Mouse (Mus musculus) testis, adult 2 months (tissue): ENCODE results near the gene Rabgef1. TPM values are rescaled to one million over a fixed set of nuclear protein-coding genes. Genes with fewer than 3 reads are reported as not detected.
A peak's percentile ranks its signal among the peaks of the same experiment; 100 is the strongest.

Experiments
- H3K27ac ChIP-seq: fragments of 200-500 bp; 2 replicates; pipeline ENCODE4 v1.5.1; 2012; ENCODE audit warnings: low read depth, low read length; ENCODE audit not compliant: control insufficient read depth, insufficient read depth
- H3K27me3 ChIP-seq: fragments of 200-500 bp; 2 replicates; pipeline ENCODE4 v1.6.1; 2012; ENCODE audit warnings: mild to moderate bottlenecking, low read length, moderate library complexity; ENCODE audit not compliant: control insufficient read depth, insufficient read depth
- H3K36me3 ChIP-seq: fragments of 200-500 bp; 2 replicates; pipeline ENCODE4 v1.6.1; 2012; ENCODE audit warnings: mild to moderate bottlenecking, low read length; ENCODE audit not compliant: control insufficient read depth, insufficient read depth
- H3K4me1 ChIP-seq: fragments of 200-500 bp; 2 replicates; pipeline ENCODE4 v1.6.1; 2012; ENCODE audit warnings: low read length; ENCODE audit not compliant: control insufficient read depth, insufficient read depth
- H3K4me3 ChIP-seq: fragments of 200-500 bp; 2 replicates; pipeline ENCODE4 v1.5.1; 2012; ENCODE audit warnings: low read depth, mild to moderate bottlenecking, low read length, moderate library complexity, mixed read lengths; ENCODE audit not compliant: control insufficient read depth
- CTCF ChIP-seq: fragments of 200-500 bp; IDR thresholded peaks from 2 replicates; pipeline ENCODE4 v1.5.1; 2012; ENCODE audit warnings: low read depth, mild to moderate bottlenecking, inconsistent platforms, low read length, moderate library complexity; ENCODE audit not compliant: control insufficient read depth, insufficient read depth, insufficient replicate concordance
- POLR2A ChIP-seq: fragments of 200-500 bp; IDR thresholded peaks from 2 replicates; pipeline ENCODE4 v1.6.1; 2012; ENCODE audit warnings: low read depth, mild to moderate bottlenecking, inconsistent platforms, low read length, moderate library complexity; ENCODE audit not compliant: control insufficient read depth
- polyA plus RNA-seq: library from polyadenylated mRNA; depleted of rRNA; stranded (reverse); fragments of >200 nt; gene quantifications from 2 replicates; pipeline ENCODE4 v1.2.3, GENCODE M21; 2012; rRNA removed

Gene Rabgef1
- polyA plus RNA-seq, 1 experiment = 8.0 TPM

- Histone ChIP-seq H3K27me3 (no peaks in the 10 kb centered on the region), H3K36me3 (peaks cover under 1% of the 10 kb centered on the region; the same call in 1 of the 2 replicates), H3K27ac (peak overlapping the region; percentile 59; the same call in 1 of the 2 replicates), H3K4me3 (peak overlapping the region; percentile 95), H3K4me1 (peaks cover 2% of the 10 kb centered on the region)
- TF ChIP-seq POLR2A = no peak
- TF ChIP-seq CTCF = no peak
Measured at GRCm38 (mm10) chr5:130256678-130257271, 85.2 kb downstream of the Rabgef1 start.

GRCm38 (mm10) chr5:130257303-130257702 lies 85.7 kb downstream of the Rabgef1 start:
- Histone ChIP-seq H3K27ac (peak overlapping the region; percentile 17; the same call in 1 of the 2 replicates), H3K36me3 (no peaks in the 10 kb centered on the region), H3K27me3 (no peaks in the 10 kb centered on the region), H3K4me3 (peak overlapping the region; percentile 95), H3K4me1 (peaks cover 2% of the 10 kb centered on the region)
- TF ChIP-seq CTCF = no peak
- TF ChIP-seq POLR2A = no peak

GRCm38 (mm10) chr5:130263454-130263853 lies 91.9 kb downstream of the Rabgef1 start:
- Histone ChIP-seq H3K4me3 (no peak overlapping the region), H3K27me3 (no peaks in the 10 kb centered on the region), H3K27ac (no peak overlapping the region), H3K4me1 (no peaks in the 10 kb centered on the region), H3K36me3 (peaks cover 1% of the 10 kb centered on the region)
- no peak for TF ChIP-seq CTCF
- TF ChIP-seq POLR2A = no peak

Other genes with a start within 250 kb of the Rabgef1 start
- 12.2 and 19.9 TPM in 2 replicates for gene Vkorc1l1, start 229.8 kb upstream of the Rabgef1 start, polyA plus RNA-seq
- gene Gusb, start 168.7 kb upstream of the Rabgef1 start, polyA plus RNA-seq = 6.2 and 7.7 TPM in 2 replicates
- 16.5 and 17.1 TPM in 2 replicates for gene Asl, start 142.6 kb upstream of the Rabgef1 start, polyA plus RNA-seq
- 56.0 and 56.5 TPM in 2 replicates for gene Crcp, start 142.5 kb upstream of the Rabgef1 start, polyA plus RNA-seq
- gene Tpst1, start 98.5 kb upstream of the Rabgef1 start, polyA plus RNA-seq = 58.7 and 59.6 TPM in 2 replicates
- gene Kctd7, start 26.9 kb upstream of the Rabgef1 start, polyA plus RNA-seq = 14.8 and 15.6 TPM in 2 replicates
- gene Tmem248, start 45.3 kb downstream of the Rabgef1 start, polyA plus RNA-seq = 76.0 and 82.3 TPM in 2 replicates
- gene Sbds, start 83.7 kb downstream of the Rabgef1 start, polyA plus RNA-seq = 46.1 and 52.2 TPM in 2 replicates
- 8.0 TPM in 2 replicates for gene Tyw1, start 83.8 kb downstream of the Rabgef1 start, polyA plus RNA-seq
- gene Caln1, start 197.7 kb downstream of the Rabgef1 start, polyA plus RNA-seq = 1.3 TPM in 2 replicates
- gene A330070K13Rik, start 212.8 kb downstream of the Rabgef1 start, polyA plus RNA-seq = 0.56 and 1.3 TPM in 2 replicates